Mouse (Mus musculus) embryonic facial prominence, embryonic 14.5 days (tissue): ENCODE measurements at regions not wholly inside any gene's neighbourhood (a gene's known extent, or its start where the extent isn't known, plus 50 kb on each side); places are given as distances from the start of the nearest gene placed in this dataset.

Experiments used
- ATAC-seq: fragments of 200-750 bp; cut with Nextera tagmentation; 2 replicates; pipeline ENCODE4 v1.8.0; 2017; ENCODE audit warnings: low read depth, moderate number of reproducible peaks, moderate TSS enrichment
- DNase-seq: peaks from one replicate; pipeline ENCODE4 v3.0.0-alpha.2; 2015; ENCODE audit warnings: low spot score
- H3K27ac ChIP-seq: fragments of 300-500 bp; sonication (generic); replicated peaks from 2 replicates; pipeline ENCODE4 v1.5.1; 2014; ENCODE audit warnings: low read depth, mild to moderate bottlenecking, low read length, moderate library complexity
- H3K27me3 ChIP-seq: fragments of 300-500 bp; sonication (generic); replicated peaks from 2 replicates; pipeline ENCODE4 v1.6.1; 2014; ENCODE audit warnings: low read length; ENCODE audit not compliant: control insufficient read depth, insufficient read depth
- H3K36me3 ChIP-seq: fragments of 300-500 bp; sonication (generic); 2 replicates; pipeline ENCODE4 v1.6.1; 2014; ENCODE audit warnings: low read length, mixed read lengths; ENCODE audit not compliant: control insufficient read depth, insufficient read depth
- H3K4me1 ChIP-seq: fragments of 300-500 bp; sonication (generic); 2 replicates; pipeline ENCODE4 v1.6.1; 2014; ENCODE audit warnings: antibody characterized with exemption, low read length; ENCODE audit not compliant: control insufficient read depth, insufficient read depth
- H3K4me2 ChIP-seq: fragments of 300-500 bp; sonication (generic); 2 replicates; pipeline ENCODE4 v1.6.1; 2014; ENCODE audit warnings: low read depth, mild to moderate bottlenecking, low read length, moderate library complexity, mixed read lengths
- H3K4me3 ChIP-seq: fragments of 300-500 bp; sonication (generic); 2 replicates; pipeline ENCODE4 v1.5.1; 2014; ENCODE audit warnings: low read depth, mild to moderate bottlenecking, low read length
- H3K9ac ChIP-seq: fragments of 300-500 bp; sonication (generic); 2 replicates; pipeline ENCODE4 v1.6.1; 2014; ENCODE audit warnings: low read depth, mild to moderate bottlenecking, low read length, moderate library complexity, mixed read lengths
- H3K9me3 ChIP-seq: fragments of 300-500 bp; sonication (generic); 2 replicates; pipeline ENCODE4 v1.6.1; 2016; ENCODE audit warnings: low read length; ENCODE audit not compliant: control insufficient read depth
- WGBS: fragments of 180-500 bp; shearing (Covaris S2); extraction: QIAGEN DNeasy Blood & Tissue Kit; methylation state at CpG from one replicate; pipeline ENCODE4 v1.1.7; 2014; 5-methylcytosine and 5-hydroxymethylcytosine counted together

- Histone ChIP-seq H3K9ac (no peak overlapping the region), H3K27ac (no peak overlapping the region), H3K4me2 (no peak overlapping the region), H3K4me3 (no peak overlapping the region), H3K36me3 (no peaks in the 10 kb centered on the region), H3K27me3 (no peaks in the 10 kb centered on the region), H3K4me1 (no peaks in the 10 kb centered on the region), H3K9me3 (no peaks in the 10 kb centered on the region)
- no peak for ATAC-seq
- 67% methylated on average over 7 of the region's 7 CpGs for whole genome bisulfite sequencing
- no peak for DNase-seq
These were observed 157.7 kb upstream of the Ado start for GRCm38 (mm10) chr10:67706436-67706835.

- no peak overlapping the region for H3K27ac ChIP-seq
- no peak overlapping the region for H3K9ac ChIP-seq
- 66% methylated on average over 9 of the region's 9 CpGs for WGBS
- no peaks in the 10 kb centered on the region for H3K4me1 ChIP-seq
- ATAC-seq, result no peak
- H3K9me3 ChIP-seq, result no peaks in the 10 kb centered on the region
- DNase-seq, result peak; percentile 32
- no peak overlapping the region for H3K4me3 ChIP-seq
- H3K36me3 ChIP-seq, result no peaks in the 10 kb centered on the region
- H3K4me2 ChIP-seq, result no peak overlapping the region
- no peaks in the 10 kb centered on the region for H3K27me3 ChIP-seq
These were observed 154.2 kb upstream of the Ado start for GRCm38 (mm10) chr10:67702783-67703455.

- Histone ChIP-seq H3K27me3 (no peaks in the 10 kb centered on the region), H3K9ac (no peak overlapping the region), H3K9me3 (no peaks in the 10 kb centered on the region), H3K4me3 (no peak overlapping the region), H3K4me2 (no peak overlapping the region), H3K36me3 (no peaks in the 10 kb centered on the region), H3K4me1 (no peaks in the 10 kb centered on the region), H3K27ac (no peak overlapping the region)
- ATAC-seq (no peak), DNase-seq (no peak)
- WGBS, result 76% methylated on average over 16 of the region's 16 CpGs
These were observed 148.8 kb upstream of the Ado start for GRCm38 (mm10) chr10:67697401-67698195.

- DNase-seq (no peak), ATAC-seq (no peak)
- Histone ChIP-seq H3K4me1 (no peaks in the 10 kb centered on the region), H3K4me3 (no peak overlapping the region), H3K36me3 (no peaks in the 10 kb centered on the region), H3K27ac (no peak overlapping the region), H3K27me3 (no peaks in the 10 kb centered on the region), H3K9ac (no peak overlapping the region), H3K9me3 (no peaks in the 10 kb centered on the region), H3K4me2 (no peak overlapping the region)
- WGBS, result 46% methylated on average over 10 of the region's 10 CpGs
These were observed 147.4 kb upstream of the Ado start for GRCm38 (mm10) chr10:67695891-67696853.

- DNase-seq (no peak), ATAC-seq (no peak)
- no peaks in the 10 kb centered on the region for H3K4me1 ChIP-seq
- H3K4me3 ChIP-seq, result no peak overlapping the region
- H3K27ac ChIP-seq, result no peak overlapping the region
- no peaks in the 10 kb centered on the region for H3K9me3 ChIP-seq
- WGBS, result 86% methylated on average over 4 of the region's 4 CpGs
- H3K27me3 ChIP-seq, result no peaks in the 10 kb centered on the region
- H3K36me3 ChIP-seq, result no peaks in the 10 kb centered on the region
- H3K9ac ChIP-seq, result no peak overlapping the region
- H3K4me2 ChIP-seq, result no peak overlapping the region
These were observed 146.0 kb upstream of the Ado start for GRCm38 (mm10) chr10:67694751-67695150.

- Histone ChIP-seq H3K36me3 (no peaks in the 10 kb centered on the region), H3K27me3 (no peaks in the 10 kb centered on the region), H3K4me3 (no peak overlapping the region), H3K9me3 (no peaks in the 10 kb centered on the region), H3K4me2 (no peak overlapping the region), H3K9ac (no peak overlapping the region), H3K27ac (no peak overlapping the region), H3K4me1 (no peaks in the 10 kb centered on the region)
- DNase-seq (no peak), ATAC-seq (no peak)
- whole genome bisulfite sequencing, result 92% methylated on average over 4 of the region's 4 CpGs
These were observed 144.8 kb upstream of the Ado start for GRCm38 (mm10) chr10:67693586-67693985.

- no peaks in the 10 kb centered on the region for H3K4me1 ChIP-seq
- no peaks in the 10 kb centered on the region for H3K9me3 ChIP-seq
- no peak overlapping the region for H3K27ac ChIP-seq
- 86% methylated on average over 15 of the region's 15 CpGs for WGBS
- H3K9ac ChIP-seq, result no peak overlapping the region
- no peaks in the 10 kb centered on the region for H3K27me3 ChIP-seq
- DNase-seq, result no peak
- ATAC-seq, result no peak
- no peak overlapping the region for H3K4me2 ChIP-seq
- no peak overlapping the region for H3K4me3 ChIP-seq
- no peaks in the 10 kb centered on the region for H3K36me3 ChIP-seq
These were observed 141.4 kb upstream of the Ado start for GRCm38 (mm10) chr10:67689944-67690670.

- ATAC-seq (no peak), DNase-seq (no peak)
- no peaks in the 10 kb centered on the region for H3K4me1 ChIP-seq
These were observed 130.6 kb upstream of the Ado start for GRCm38 (mm10) chr10:67679382-67679781.

More at GRCm38 (mm10) chr10:67679382-67679781, 130.6 kb upstream of the Ado start:
- Histone ChIP-seq H3K27me3 (no peaks in the 10 kb centered on the region), H3K27ac (no peak overlapping the region), H3K4me3 (no peak overlapping the region), H3K36me3 (no peaks in the 10 kb centered on the region), H3K9me3 (no peaks in the 10 kb centered on the region), H3K4me2 (no peak overlapping the region), H3K9ac (no peak overlapping the region)
- WGBS, result 90% methylated on average over 4 of the region's 4 CpGs
